Mouse (Mus musculus): ENCODE results near the gene Pafah2. TPM values are rescaled to one million over a fixed set of nuclear protein-coding genes. Genes with fewer than 3 reads are reported as not detected.
A peak's percentile ranks its signal among the peaks of the same experiment; 100 is the strongest.

Gene Pafah2
- polyA plus RNA-seq, 1 experiment from 2014 or later = 11.8 TPM

- WGBS = 2% methylated on average over 17 of the region's 19 CpGs
- Histone ChIP-seq H3K4me1 (ENCODE audit: control insufficient read depth, insufficient read depth, low read length) (peaks cover 14% of the 10 kb centered on the region), H3K4me2 (ENCODE audit: low read depth, low read length) (peak overlapping the region; percentile 82), H3K36me3 (ENCODE audit: control insufficient read depth, insufficient read depth, low read length) (peaks cover 7% of the 10 kb centered on the region; the same call in 1 of the 2 replicates), H3K27me3 (replicated peaks; ENCODE audit: control insufficient read depth, insufficient read depth, low read length) (no peaks in the 10 kb centered on the region), H3K9ac (ENCODE audit: low read depth, low read length) (peak overlapping the region; percentile 58), H3K9me3 (ENCODE audit: control insufficient read depth, low read length) (no peaks in the 10 kb centered on the region), H3K27ac (replicated peaks; ENCODE audit: low read depth, low read length) (peak overlapping the region; percentile 63), H3K4me3 (ENCODE audit: low read depth, low read length) (peak overlapping the region; percentile 40)
- peak; percentile 86 for DNase-seq (ENCODE audit: low spot score)
- peak; percentile 81 for ATAC-seq (ENCODE audit: low read depth)
Observed at GRCm38 (mm10) chr4:134401181-134401661, 5.1 kb downstream of the Pafah2 start.

GRCm38 (mm10) chr4:134401856-134402570, 5.9 kb downstream of the Pafah2 start:
- H3K4me2 ChIP-seq (ENCODE audit: low read depth, low read length) = peak overlapping the region; percentile 82
- H3K27ac ChIP-seq (replicated peaks; ENCODE audit: low read depth, low read length) = no peak overlapping the region
- H3K36me3 ChIP-seq (ENCODE audit: control insufficient read depth, insufficient read depth, low read length) = peaks cover 8% of the 10 kb centered on the region; the same call in 1 of the 2 replicates
- no peaks in the 10 kb centered on the region for H3K9me3 ChIP-seq (ENCODE audit: control insufficient read depth, low read length)
- peak; percentile 55 for ATAC-seq (ENCODE audit: low read depth)
- H3K27me3 ChIP-seq (replicated peaks; ENCODE audit: control insufficient read depth, insufficient read depth, low read length) = no peaks in the 10 kb centered on the region
- peak overlapping the region; percentile 40; the same call in 1 of the 2 replicates for H3K4me3 ChIP-seq (ENCODE audit: low read depth, low read length)
- 63% methylated on average over 16 of the region's 16 CpGs for WGBS
- no peak overlapping the region for H3K9ac ChIP-seq (ENCODE audit: low read depth, low read length)
- peaks cover 14% of the 10 kb centered on the region for H3K4me1 ChIP-seq (ENCODE audit: control insufficient read depth, insufficient read depth, low read length)
- DNase-seq (ENCODE audit: low spot score) = peak; percentile 69

- H3K27ac ChIP-seq (replicated peaks; ENCODE audit: low read depth, low read length) = no peak overlapping the region
- DNase-seq (ENCODE audit: low spot score) (no peak), ATAC-seq (ENCODE audit: low read depth) (no peak)
- H3K9me3 ChIP-seq (ENCODE audit: control insufficient read depth, low read length) = no peaks in the 10 kb centered on the region
- 74% methylated on average over 15 of the region's 16 CpGs for WGBS
- H3K36me3 ChIP-seq (ENCODE audit: control insufficient read depth, insufficient read depth, low read length) = peaks cover 8% of the 10 kb centered on the region; the same call in 1 of the 2 replicates
- no peaks in the 10 kb centered on the region for H3K27me3 ChIP-seq (replicated peaks; ENCODE audit: control insufficient read depth, insufficient read depth, low read length)
- H3K4me3 ChIP-seq (ENCODE audit: low read depth, low read length) = no peak overlapping the region
- no peak overlapping the region for H3K9ac ChIP-seq (ENCODE audit: low read depth, low read length)
- H3K4me1 ChIP-seq (ENCODE audit: control insufficient read depth, insufficient read depth, low read length) = peaks cover 8% of the 10 kb centered on the region
- no peak overlapping the region for H3K4me2 ChIP-seq (ENCODE audit: low read depth, low read length)
Observed at GRCm38 (mm10) chr4:134402571-134403262, 6.6 kb downstream of the Pafah2 start.

GRCm38 (mm10) chr4:134403721-134404120, 7.6 kb downstream of the Pafah2 start:
- Histone ChIP-seq H3K9me3 (ENCODE audit: control insufficient read depth, low read length) (no peaks in the 10 kb centered on the region), H3K4me1 (ENCODE audit: control insufficient read depth, insufficient read depth, low read length) (peaks cover 8% of the 10 kb centered on the region), H3K4me3 (ENCODE audit: low read depth, low read length) (no peak overlapping the region), H3K27ac (replicated peaks; ENCODE audit: low read depth, low read length) (no peak overlapping the region), H3K4me2 (ENCODE audit: low read depth, low read length) (no peak overlapping the region), H3K27me3 (replicated peaks; ENCODE audit: control insufficient read depth, insufficient read depth, low read length) (no peaks in the 10 kb centered on the region), H3K9ac (ENCODE audit: low read depth, low read length) (no peak overlapping the region), H3K36me3 (ENCODE audit: control insufficient read depth, insufficient read depth, low read length) (peaks cover 12% of the 10 kb centered on the region; the same call in 1 of the 2 replicates)
- ATAC-seq (ENCODE audit: low read depth) = no peak
- WGBS = 53% methylated on average over 7 of the region's 7 CpGs
- DNase-seq (ENCODE audit: low spot score) = no peak

- no peak overlapping the region for H3K27ac ChIP-seq (replicated peaks; ENCODE audit: low read depth, low read length)
- no peak overlapping the region for H3K9ac ChIP-seq (ENCODE audit: low read depth, low read length)
- H3K4me1 ChIP-seq (ENCODE audit: control insufficient read depth, insufficient read depth, low read length) = no peaks in the 10 kb centered on the region
- WGBS = 74% methylated on average over 5 of the region's 5 CpGs
- no peak overlapping the region for H3K4me2 ChIP-seq (ENCODE audit: low read depth, low read length)
- H3K27me3 ChIP-seq (replicated peaks; ENCODE audit: control insufficient read depth, insufficient read depth, low read length) = no peaks in the 10 kb centered on the region
- peaks cover 7% of the 10 kb centered on the region; the same call in 1 of the 2 replicates for H3K9me3 ChIP-seq (ENCODE audit: control insufficient read depth, low read length)
- H3K36me3 ChIP-seq (ENCODE audit: control insufficient read depth, insufficient read depth, low read length) = peaks cover 35% of the 10 kb centered on the region
- no peak for DNase-seq (ENCODE audit: low spot score)
- ATAC-seq (ENCODE audit: low read depth) = no peak
- no peak overlapping the region for H3K4me3 ChIP-seq (ENCODE audit: low read depth, low read length)
Observed at GRCm38 (mm10) chr4:134409286-134409685, 13.2 kb downstream of the Pafah2 start.

- H3K27ac ChIP-seq (replicated peaks; ENCODE audit: low read depth, low read length) = no peak overlapping the region
- H3K36me3 ChIP-seq (ENCODE audit: control insufficient read depth, insufficient read depth, low read length) = peaks cover 42% of the 10 kb centered on the region
- no peak overlapping the region for H3K9ac ChIP-seq (ENCODE audit: low read depth, low read length)
- 0 out of 2 replicates have a peak, but pooled peaks cover 3% of the 10 kb centered on the region for H3K4me1 ChIP-seq (ENCODE audit: control insufficient read depth, insufficient read depth, low read length)
- H3K27me3 ChIP-seq (replicated peaks; ENCODE audit: control insufficient read depth, insufficient read depth, low read length) = no peaks in the 10 kb centered on the region
- no peak for DNase-seq (ENCODE audit: low spot score)
- ATAC-seq (ENCODE audit: low read depth) = no peak
- H3K4me3 ChIP-seq (ENCODE audit: low read depth, low read length) = no peak overlapping the region
- WGBS = 69% methylated on average over 17 of the region's 17 CpGs
- no peaks in the 10 kb centered on the region for H3K9me3 ChIP-seq (ENCODE audit: control insufficient read depth, low read length)
- no peak overlapping the region for H3K4me2 ChIP-seq (ENCODE audit: low read depth, low read length)
Observed at GRCm38 (mm10) chr4:134416177-134416576, 20.1 kb downstream of the Pafah2 start.

GRCm38 (mm10) chr4:134416602-134417001, 20.5 kb downstream of the Pafah2 start:
- H3K9me3 ChIP-seq (ENCODE audit: control insufficient read depth, low read length) = no peaks in the 10 kb centered on the region
- no peak for DNase-seq (ENCODE audit: low spot score)
- no peak for ATAC-seq (ENCODE audit: low read depth)

GRCm38 (mm10) chr4:134417111-134417510, 21.0 kb downstream of the Pafah2 start:
- Histone ChIP-seq H3K36me3 (ENCODE audit: control insufficient read depth, insufficient read depth, low read length) (peaks cover 33% of the 10 kb centered on the region), H3K4me2 (ENCODE audit: low read depth, low read length) (no peak overlapping the region), H3K4me3 (ENCODE audit: low read depth, low read length) (no peak overlapping the region), H3K4me1 (ENCODE audit: control insufficient read depth, insufficient read depth, low read length) (0 out of 2 replicates have a peak, but pooled peaks cover 3% of the 10 kb centered on the region), H3K27me3 (replicated peaks; ENCODE audit: control insufficient read depth, insufficient read depth, low read length) (no peaks in the 10 kb centered on the region), H3K9me3 (ENCODE audit: control insufficient read depth, low read length) (no peaks in the 10 kb centered on the region), H3K9ac (ENCODE audit: low read depth, low read length) (no peak overlapping the region), H3K27ac (replicated peaks; ENCODE audit: low read depth, low read length) (no peak overlapping the region)
- ATAC-seq (ENCODE audit: low read depth) (no peak), DNase-seq (ENCODE audit: low spot score) (no peak)
- 60% methylated on average over 7 of the region's 7 CpGs for WGBS

More at GRCm38 (mm10) chr4:134416602-134417001, 20.5 kb downstream of the Pafah2 start:
- H3K9ac ChIP-seq (ENCODE audit: low read depth, low read length) = no peak overlapping the region
- no peak overlapping the region for H3K4me2 ChIP-seq (ENCODE audit: low read depth, low read length)
- 54% methylated on average over 15 of the region's 15 CpGs for WGBS
- H3K36me3 ChIP-seq (ENCODE audit: control insufficient read depth, insufficient read depth, low read length) = peaks cover 38% of the 10 kb centered on the region
- no peak overlapping the region for H3K4me3 ChIP-seq (ENCODE audit: low read depth, low read length)
- H3K27ac ChIP-seq (replicated peaks; ENCODE audit: low read depth, low read length) = no peak overlapping the region
- H3K4me1 ChIP-seq (ENCODE audit: control insufficient read depth, insufficient read depth, low read length) = 0 out of 2 replicates have a peak, but pooled peaks cover 3% of the 10 kb centered on the region
- no peaks in the 10 kb centered on the region for H3K27me3 ChIP-seq (replicated peaks; ENCODE audit: control insufficient read depth, insufficient read depth, low read length)

All from embryonic facial prominence, embryonic 14.5 days (tissue).